22 mouse cellular contexts compared by ENCODE assay signal in the genomic region with DNA sequence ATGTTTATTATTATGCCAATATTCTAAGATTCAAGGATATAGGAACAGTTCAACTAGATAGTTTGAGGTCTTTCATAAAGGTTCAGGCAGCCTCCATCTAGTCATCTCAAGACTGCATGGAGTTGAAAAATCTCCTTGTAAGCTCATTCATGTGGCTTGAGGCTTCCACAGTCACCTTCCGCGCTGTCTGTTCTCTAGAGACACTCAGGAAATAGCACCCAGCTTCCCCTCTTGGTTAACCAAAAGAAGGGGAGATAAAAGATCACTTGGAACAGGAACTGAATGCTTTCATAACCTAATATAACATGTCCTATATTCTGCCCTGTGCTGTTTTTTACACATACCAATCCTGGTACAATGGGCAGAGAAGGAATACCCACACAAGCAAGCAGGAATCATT.
"Had no signal": no experiment of that assay in that cellular context is flagged by ENCODE, and none has a peak within 500 bp of the region (broad histone marks: within the 10 kb centered on the region; RNA-seq: fewer than 3 reads in every experiment).

No protein-coding gene starts in this region.

- H3K36me3 ChIP-seq: liver, embryonic 15.5 days; lung, embryonic 15.5 days; midbrain, embryonic 13.5 days; neural tube, embryonic 13.5 days; neural tube, embryonic 15.5 days had no signal

- H3K4me3 ChIP-seq: liver, embryonic 15.5 days; lung, embryonic 15.5 days; megakaryocyte, embryonic 14.5 days; midbrain, embryonic 13.5 days; myocyte; neural tube, embryonic 13.5 days; neural tube, embryonic 15.5 days had no signal

- H3K27ac ChIP-seq: liver, embryonic 15.5 days; lung, embryonic 15.5 days; macrophage; midbrain, embryonic 13.5 days; neural tube, embryonic 13.5 days; neural tube, embryonic 15.5 days had no signal

- H3K4me2 ChIP-seq: liver, embryonic 15.5 days; lung, embryonic 15.5 days; midbrain, embryonic 11.5 days; midbrain, embryonic 13.5 days; neural tube, embryonic 13.5 days; neural tube, embryonic 15.5 days had no signal

- H3K9me3 ChIP-seq: liver, embryonic 15.5 days; lung, embryonic 15.5 days; megakaryocyte, embryonic 14.5 days had no signal

- H3K9ac ChIP-seq: liver, embryonic 15.5 days; liver, postnatal 0 days; lung, embryonic 15.5 days; midbrain, embryonic 13.5 days; neural tube, embryonic 13.5 days; neural tube, embryonic 15.5 days had no signal

- H3K27me3 ChIP-seq: liver, embryonic 15.5 days; lung, embryonic 15.5 days; megakaryocyte, embryonic 14.5 days; midbrain, embryonic 13.5 days; neural tube, embryonic 13.5 days; neural tube, embryonic 15.5 days had no signal

- DNase-seq: liver, postnatal 0 days; lung, adult 2 months; lung, postnatal 14 days; lung, postnatal 36 days; retina, postnatal 1 day; right cerebral cortex, adult 18-20 months; right cerebral cortex, postnatal 25 days; right cerebral cortex, postnatal 4 days; spleen, adult 18-20 months; thymus, adult 18-20 months; thymus, postnatal 25 days had no signal

- ATAC-seq: liver, postnatal 0 days; lung, postnatal 0 days; midbrain, embryonic 13.5 days; midbrain, embryonic 16.5 days had no signal

- H3K4me1 ChIP-seq: liver, embryonic 15.5 days; lung, embryonic 15.5 days had no signal
